Mouse (Mus musculus): Measurements from ENCODE around the gene Taok2. TPM values are rescaled to one million over a fixed set of nuclear protein-coding genes. Genes with fewer than 3 reads are reported as not detected.
"Not testable (repeated sequence)": the region's sequence is repeated elsewhere in the genome, so short reads cannot be mapped to it uniquely, and the experiment has no call there.

Gene Taok2
- polyA plus RNA-seq (2015; fragmentation: Nextera tagmentation; extraction: Ambion mirVana), result 48.0 and 55.0 TPM in 2 replicates

DNA sequence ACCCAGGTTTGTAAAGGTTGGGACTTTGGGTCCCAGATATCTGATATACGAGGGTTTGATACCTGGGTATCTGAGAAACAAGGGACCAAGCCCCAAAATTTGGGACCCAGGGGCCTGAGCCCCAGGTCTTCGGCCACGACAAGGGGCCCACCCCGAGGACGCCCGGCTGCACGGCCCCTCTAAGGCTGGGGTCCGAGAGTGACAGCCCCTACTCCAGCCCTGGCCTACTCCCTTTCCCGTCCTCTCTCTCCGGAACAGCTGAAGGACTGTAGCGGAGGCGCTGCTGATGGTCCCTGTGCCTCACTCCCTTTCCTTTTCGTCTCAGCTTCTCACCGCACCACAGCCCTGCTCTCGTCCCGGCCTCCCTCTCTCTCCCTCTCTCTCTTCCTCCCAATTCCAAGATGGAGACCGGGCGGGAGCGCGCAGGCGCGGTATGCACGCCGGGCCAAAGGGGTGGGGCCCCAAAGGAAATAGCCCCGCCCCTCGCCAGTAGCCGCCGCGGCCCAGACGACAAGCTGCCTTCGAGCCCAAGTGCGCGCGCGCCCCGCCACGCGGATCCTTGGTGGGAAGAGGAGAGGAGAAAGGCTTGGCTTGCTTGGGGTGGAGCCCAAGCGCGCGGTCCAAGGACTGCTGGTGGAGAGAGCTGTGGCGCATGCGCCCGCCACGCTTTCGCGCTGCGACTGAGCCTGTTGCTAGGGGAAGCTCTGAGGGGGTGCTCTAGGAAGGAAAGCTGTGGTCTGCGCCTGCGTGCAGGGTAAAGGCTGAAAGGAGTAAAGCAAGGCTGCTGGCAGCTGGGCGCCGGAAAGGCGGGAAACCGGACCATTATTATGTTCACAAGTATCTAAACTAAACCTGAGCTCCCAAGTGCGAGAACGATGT, at the start of gene Taok2:
Taok2 (minus strand) TSS at position 418 of the 879 bp plus-strand sequence.
- WGBS, result under 1% methylated on average over 56 of the region's 56 CpGs
- peak; percentile 96 for ATAC-seq (ENCODE audit: borderline replicate concordance, extremely low read depth, low FRiP score, low TSS enrichment)
- Histone ChIP-seq H3K27me3 (no peaks in the 10 kb centered on the region), H3K4me1 (peaks cover 30% of the 10 kb centered on the region), H3K9me3 (no peaks in the 10 kb centered on the region), H3K9ac (peak within 1 kb of the TSS; percentile 97), H3K36me3 (peaks cover 9% of the 10 kb centered on the region), H3K4me2 (peak within 1 kb of the TSS; percentile 83), H3K27ac (peak within 1 kb of the TSS; percentile 96), H3K4me3 (peak within 1 kb of the TSS; percentile 88)

DNA sequence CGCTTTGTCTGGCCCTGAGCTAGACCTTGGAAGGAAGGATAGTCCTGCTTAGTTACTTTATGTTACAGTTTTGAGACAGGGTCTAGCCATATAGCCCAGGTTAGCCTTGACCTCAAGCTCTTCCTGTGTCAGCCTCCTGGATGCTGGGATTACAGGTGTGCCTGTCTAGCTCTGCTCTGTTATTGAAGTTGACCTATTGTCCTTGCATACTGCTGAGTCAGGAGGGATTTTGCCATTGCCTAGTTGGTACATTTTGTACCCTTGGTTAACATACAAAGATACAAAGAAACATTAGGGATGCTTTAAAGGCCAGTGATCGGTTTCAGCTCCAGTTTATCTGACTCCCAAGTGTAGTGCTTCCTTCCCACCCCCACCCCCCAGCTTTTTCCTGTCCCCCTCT, 48.1 kb upstream of the Taok2 start:
- Histone ChIP-seq H3K27ac (no peak overlapping the region), H3K27me3 (no peaks in the 10 kb centered on the region), H3K9me3 (no peaks in the 10 kb centered on the region), H3K4me1 (peaks cover 11% of the 10 kb centered on the region), H3K9ac (no peak overlapping the region), H3K36me3 (peaks cover 15% of the 10 kb centered on the region), H3K4me2 (no peak overlapping the region), H3K4me3 (no peak overlapping the region)
- 85% methylated on average over 2 of the region's 2 CpGs for WGBS
- ATAC-seq (ENCODE audit: borderline replicate concordance, extremely low read depth, low FRiP score, low TSS enrichment), result no peak

DNA sequence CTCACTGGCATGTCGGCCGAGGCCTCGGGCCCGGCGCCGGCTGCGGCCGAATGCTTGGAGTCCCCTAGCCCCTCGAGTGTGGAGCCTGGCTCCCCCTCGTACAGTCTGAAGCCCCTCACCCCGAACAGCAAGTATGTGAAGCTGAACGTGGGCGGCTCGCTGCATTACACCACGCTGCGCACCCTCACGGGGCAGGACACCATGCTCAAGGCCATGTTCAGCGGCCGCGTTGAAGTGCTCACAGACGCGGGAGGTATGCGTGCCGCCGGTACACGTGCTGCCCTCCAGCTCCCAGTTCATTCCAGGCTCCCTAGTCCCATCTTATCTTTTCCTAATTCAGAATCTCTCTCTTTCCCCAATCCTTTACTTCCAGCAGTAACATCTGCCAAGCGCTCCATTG, 44.5 kb upstream of the Taok2 start:
- H3K27ac ChIP-seq, result peak overlapping the region; percentile 70
- H3K4me2 ChIP-seq, result peak overlapping the region; percentile 94
- ATAC-seq (ENCODE audit: borderline replicate concordance, extremely low read depth, low FRiP score, low TSS enrichment), result peak; percentile 72
- no peaks in the 10 kb centered on the region for H3K27me3 ChIP-seq
- peak overlapping the region; percentile 93 for H3K4me3 ChIP-seq
- H3K4me1 ChIP-seq, result peaks cover 11% of the 10 kb centered on the region
- H3K9ac ChIP-seq, result peak overlapping the region; percentile 90
- H3K36me3 ChIP-seq, result peaks cover 6% of the 10 kb centered on the region; the same call in 1 of the 2 replicates
- H3K9me3 ChIP-seq, result no peaks in the 10 kb centered on the region
- WGBS, result under 1% methylated on average over 27 of the region's 27 CpGs

DNA sequence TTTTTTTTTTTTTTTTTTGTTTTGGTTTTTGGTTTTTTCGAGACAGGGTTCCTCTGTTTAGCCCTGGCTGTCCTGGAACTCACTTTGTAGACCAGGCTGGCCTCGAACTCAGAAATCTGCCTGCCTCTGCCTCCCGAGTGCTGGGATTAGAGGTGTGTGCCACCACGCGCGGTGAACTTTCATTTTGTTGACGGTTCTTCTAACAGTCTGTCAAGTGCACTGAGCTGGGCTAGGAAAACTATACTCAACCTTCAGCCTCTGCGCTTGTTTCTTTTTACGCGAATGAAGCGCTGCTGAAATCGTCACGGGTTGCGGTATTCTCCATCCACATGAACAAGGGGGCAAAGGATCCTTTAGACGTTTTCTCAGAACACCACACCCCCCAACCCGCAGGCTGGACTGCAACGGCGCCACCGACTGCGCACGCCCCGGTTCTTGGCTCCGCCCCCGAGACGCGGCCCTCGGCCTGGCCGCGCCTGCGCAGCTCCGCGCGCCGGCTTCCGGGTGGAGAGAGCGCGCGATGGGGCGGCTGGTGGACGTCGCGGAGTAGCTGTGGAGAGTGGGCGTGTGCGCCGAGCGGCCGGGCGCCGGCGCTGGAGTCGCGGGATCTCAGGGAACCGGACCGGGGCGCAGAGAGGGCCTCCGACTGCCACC, 44.0 kb upstream of the Taok2 start, which contains the start of gene Kctd13:
Kctd13 (plus strand) TSS at position 496 of the 654 bp plus-strand sequence.
- Histone ChIP-seq H3K4me2 (peak within 1 kb of the TSS; percentile 94), H3K4me3 (peak within 1 kb of the TSS; percentile 93)
- WGBS, result 3% methylated on average over 55 of the region's 56 CpGs

GRCm38 (mm10) chr7:126926299-126926698, 41.8 kb upstream of the Taok2 start:
- Histone ChIP-seq H3K4me1 (peaks cover 11% of the 10 kb centered on the region), H3K36me3 (peaks cover under 1% of the 10 kb centered on the region; the same call in 1 of the 2 replicates), H3K9me3 (no peaks in the 10 kb centered on the region), H3K9ac (no peak overlapping the region), H3K4me3 (no peak overlapping the region), H3K4me2 (no peak overlapping the region), H3K27ac (no peak overlapping the region), H3K27me3 (no peaks in the 10 kb centered on the region)
- no peak for ATAC-seq (ENCODE audit: borderline replicate concordance, extremely low read depth, low FRiP score, low TSS enrichment)
- 18% methylated on average over 3 of the region's 3 CpGs for WGBS

More for the DNA sequence above, 44.0 kb upstream of the Taok2 start, which contains the start of gene Kctd13:
- Histone ChIP-seq H3K27ac (peak within 1 kb of the TSS; percentile 70), H3K27me3 (no peaks in the 10 kb centered on the region), H3K9ac (peak within 1 kb of the TSS; percentile 90), H3K9me3 (no peaks in the 10 kb centered on the region), H3K36me3 (peaks cover 6% of the 10 kb centered on the region; the same call in 1 of the 2 replicates), H3K4me1 (peaks cover 11% of the 10 kb centered on the region)
- peak; percentile 98 for ATAC-seq (ENCODE audit: borderline replicate concordance, extremely low read depth, low FRiP score, low TSS enrichment)

GRCm38 (mm10) chr7:126923999-126924398, 39.5 kb upstream of the Taok2 start:
- no peaks in the 10 kb centered on the region for H3K9me3 ChIP-seq
- H3K4me1 ChIP-seq, result no peaks in the 10 kb centered on the region
- no peak overlapping the region for H3K4me2 ChIP-seq
- H3K4me3 ChIP-seq, result no peak overlapping the region
- no peak overlapping the region for H3K9ac ChIP-seq
- no peaks in the 10 kb centered on the region for H3K36me3 ChIP-seq
- ATAC-seq (ENCODE audit: borderline replicate concordance, extremely low read depth, low FRiP score, low TSS enrichment), result no peak
- WGBS, result 72% methylated on average over 5 of the region's 5 CpGs
- no peak overlapping the region for H3K27ac ChIP-seq
- H3K27me3 ChIP-seq, result no peaks in the 10 kb centered on the region

DNA sequence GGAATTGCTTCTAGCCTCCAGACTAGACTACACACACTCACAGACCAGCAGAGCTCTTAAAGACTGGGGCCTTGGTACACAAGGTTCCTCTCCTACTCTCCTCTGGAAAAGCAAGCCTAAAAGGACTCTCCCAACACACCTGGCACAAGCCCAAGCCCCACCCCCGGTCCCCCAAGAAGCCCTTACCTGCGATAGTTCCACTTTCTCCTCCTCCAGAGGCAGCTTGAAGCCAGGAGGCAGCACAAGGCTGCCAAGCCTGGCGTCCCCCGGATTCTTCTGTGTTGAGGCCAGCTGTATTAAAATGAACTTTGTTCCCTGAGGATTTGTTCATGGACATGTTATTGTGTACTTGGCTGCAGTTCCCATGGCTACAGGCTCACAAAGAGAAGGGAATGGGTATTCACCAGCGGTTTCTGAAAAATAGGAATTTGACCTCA, 38.1 kb upstream of the Taok2 start, which contains the start of gene Tmem219:
Tmem219 (minus strand) TSS at position 294 of the 437 bp plus-strand sequence.
- H3K27me3 ChIP-seq, result no peaks in the 10 kb centered on the region

GRCm38 (mm10) chr7:126921563-126921962, 37.1 kb upstream of the Taok2 start:
- 74% methylated on average over 2 of the region's 2 CpGs for WGBS
- Histone ChIP-seq H3K27me3 (no peaks in the 10 kb centered on the region), H3K4me3 (no peak overlapping the region), H3K4me1 (no peaks in the 10 kb centered on the region), H3K36me3 (no peaks in the 10 kb centered on the region), H3K4me2 (no peak overlapping the region), H3K9ac (no peak overlapping the region), H3K27ac (no peak overlapping the region), H3K9me3 (no peaks in the 10 kb centered on the region)
- no peak for ATAC-seq (ENCODE audit: borderline replicate concordance, extremely low read depth, low FRiP score, low TSS enrichment)

More for the DNA sequence above, 38.1 kb upstream of the Taok2 start, which contains the start of gene Tmem219:
- Histone ChIP-seq H3K4me2 (no peak within 1 kb of the TSS), H3K4me3 (no peak within 1 kb of the TSS), H3K9ac (no peak within 1 kb of the TSS), H3K36me3 (no peaks in the 10 kb centered on the region), H3K27ac (no peak within 1 kb of the TSS), H3K9me3 (no peaks in the 10 kb centered on the region), H3K4me1 (no peaks in the 10 kb centered on the region)
- WGBS, result 42% methylated on average over 5 of the region's 5 CpGs
- ATAC-seq (ENCODE audit: borderline replicate concordance, extremely low read depth, low FRiP score, low TSS enrichment), result no peak; the same call in 1 of the 2 replicates

DNA sequence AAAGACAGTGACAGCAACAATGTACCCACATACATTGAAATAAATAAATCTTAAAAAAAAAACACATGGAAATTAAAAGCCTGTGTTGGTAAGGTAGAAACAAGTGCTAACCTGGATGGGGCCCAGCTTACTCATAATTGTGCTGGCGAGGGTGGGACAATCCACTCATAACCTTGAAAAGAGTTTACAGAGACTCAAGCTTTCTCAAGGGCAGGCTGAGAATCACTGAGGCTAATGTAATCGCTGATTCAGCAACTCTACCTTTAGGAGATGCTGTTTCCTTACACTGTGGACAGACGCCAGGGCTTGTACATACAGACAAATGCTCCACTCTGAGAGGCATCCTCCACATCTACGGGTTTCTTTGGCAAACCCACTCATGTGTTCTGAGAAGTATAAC, 35.5 kb upstream of the Taok2 start:
- WGBS, result 64% methylated on average over 4 of the region's 4 CpGs

GRCm38 (mm10) chr7:126918356-126918755, 33.9 kb upstream of the Taok2 start:
- not testable (repeated sequence) for H3K4me2 ChIP-seq; H3K27me3 ChIP-seq; H3K9ac ChIP-seq; H3K27ac ChIP-seq; H3K9me3 ChIP-seq; ATAC-seq (ENCODE audit: borderline replicate concordance, extremely low read depth, low FRiP score, low TSS enrichment); H3K4me1 ChIP-seq; H3K36me3 ChIP-seq; H3K4me3 ChIP-seq
- 15% methylated on average over 4 of the region's 4 CpGs for WGBS

More for the DNA sequence above, 35.5 kb upstream of the Taok2 start:
- H3K4me1 ChIP-seq, result no peaks in the 10 kb centered on the region
- no peaks in the 10 kb centered on the region for H3K27me3 ChIP-seq
- H3K27ac ChIP-seq, result no peak overlapping the region
- ATAC-seq (ENCODE audit: borderline replicate concordance, extremely low read depth, low FRiP score, low TSS enrichment), result no peak
- H3K36me3 ChIP-seq, result no peaks in the 10 kb centered on the region
- H3K4me3 ChIP-seq, result no peak overlapping the region
- H3K9ac ChIP-seq, result no peak overlapping the region
- no peaks in the 10 kb centered on the region for H3K9me3 ChIP-seq
- H3K4me2 ChIP-seq, result no peak overlapping the region

DNA sequence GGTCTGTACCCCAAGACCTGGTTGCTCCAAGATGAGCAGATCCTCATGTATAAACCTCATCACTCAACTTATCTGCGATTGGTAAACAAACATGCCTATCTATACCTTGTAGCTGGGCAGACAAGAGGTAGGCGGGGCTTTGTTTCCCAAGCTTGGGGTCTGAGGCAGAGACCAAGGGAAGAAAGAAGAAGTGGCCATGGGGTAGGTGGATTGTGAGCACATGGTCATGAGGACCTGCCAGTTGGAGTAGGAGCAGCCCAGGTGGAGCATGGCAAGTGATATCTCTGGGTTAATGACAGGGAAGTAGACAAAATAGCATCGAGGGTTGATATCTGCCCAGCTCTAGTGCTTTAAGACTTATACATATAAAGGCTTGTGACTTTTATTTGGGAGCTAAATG, 30.3 kb upstream of the Taok2 start:
- Histone ChIP-seq H3K27me3 (no peaks in the 10 kb centered on the region), H3K36me3 (no peaks in the 10 kb centered on the region), H3K4me1 (no peaks in the 10 kb centered on the region), H3K4me2 (no peak overlapping the region), H3K9ac (no peak overlapping the region), H3K9me3 (no peaks in the 10 kb centered on the region), H3K4me3 (no peak overlapping the region), H3K27ac (no peak overlapping the region)
- no peak for ATAC-seq (ENCODE audit: borderline replicate concordance, extremely low read depth, low FRiP score, low TSS enrichment)
- 62% methylated on average over 3 of the region's 3 CpGs for WGBS
